Mouse (Mus musculus) bone marrow macrophage, adult 2 months (primary cell): Measurements from ENCODE around the gene Zfp952.

Experiments used
- CTCF ChIP-seq: IDR thresholded peaks from 2 replicates; pipeline ENCODE4 v1.5.1; 2012; ENCODE audit warnings: low read depth, mild to moderate bottlenecking, low read length, moderate library complexity
- POLR2A ChIP-seq: IDR thresholded peaks from 2 replicates; pipeline ENCODE4 v1.6.1; 2012; ENCODE audit warnings: mild to moderate bottlenecking, low read depth, low read length, borderline replicate concordance

DNA sequence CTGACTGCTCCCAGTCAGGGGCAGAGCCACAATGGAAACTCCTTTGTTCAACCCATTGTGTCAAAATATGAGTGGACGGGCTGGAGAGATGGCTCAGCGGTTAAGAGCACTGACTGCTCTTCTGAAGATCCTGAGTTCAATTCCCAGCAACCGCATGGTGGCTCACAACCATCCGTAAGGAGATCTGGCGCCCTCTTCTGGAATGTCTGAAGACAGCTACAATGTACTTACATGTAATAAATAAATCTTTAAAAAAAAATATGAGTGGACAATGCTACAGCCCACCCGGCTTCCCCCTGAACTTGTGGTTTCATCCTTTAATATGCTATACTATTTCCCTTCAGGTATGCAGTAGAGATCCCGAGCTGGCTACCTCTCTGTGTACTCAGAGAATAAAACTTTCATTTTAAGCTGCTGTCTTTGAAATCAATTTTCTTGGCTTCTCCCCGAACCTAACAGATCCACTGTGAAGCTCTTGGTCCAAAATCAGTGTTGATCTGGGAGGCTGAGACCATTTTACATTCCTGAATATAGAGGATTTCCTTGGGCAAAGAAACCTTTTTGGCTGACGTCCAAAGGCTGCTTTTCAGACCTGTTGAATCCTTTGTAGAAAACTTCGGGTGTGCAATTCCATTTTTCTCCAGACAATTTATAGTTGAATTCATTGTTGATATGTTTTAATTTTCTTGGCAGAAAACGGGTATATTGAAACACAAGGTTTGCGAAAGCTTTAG, 797 bp upstream of the Zfp952 start:
- no peak for TF ChIP-seq POLR2A
- TF ChIP-seq CTCF, result peak; percentile 26; the same call in 1 of the 2 replicates
